Mouse (Mus musculus): Measurements from ENCODE around the gene Aak1. TPM values are rescaled to one million over a fixed set of nuclear protein-coding genes. Genes with fewer than 3 reads are reported as not detected.

Aak1 gene
- total and polyA plus RNA-seq, 2 experiments from 2014 or later: 9.2 to 46.7 TPM

GRCm38 (mm10) chr6:86812919-86813318, 36.4 kb upstream of the Aak1 start:
- Histone ChIP-seq H3K9me3 (replicated peaks; ENCODE audit: control insufficient read depth, low read length) (no peaks in the 10 kb centered on the region), H3K4me3 (ENCODE audit: low read depth, low read length) (no peak overlapping the region), H3K27ac (ENCODE audit: low read depth) (no peak overlapping the region), H3K4me1 (ENCODE audit: control insufficient read depth, insufficient read depth) (no peaks in the 10 kb centered on the region), H3K4me2 (ENCODE audit: low read depth, low read length) (no peak overlapping the region), H3K9ac (replicated peaks; ENCODE audit: low read depth, low read length) (no peak overlapping the region), H3K36me3 (replicated peaks; ENCODE audit: control insufficient read depth, insufficient read depth, low read length) (no peaks in the 10 kb centered on the region), H3K27me3 (ENCODE audit: control insufficient read depth, insufficient read depth, low read length) (no peaks in the 10 kb centered on the region)
- 45% methylated on average over 4 of the region's 4 CpGs for WGBS
- ATAC-seq (ENCODE audit: insufficient read depth, low read depth) (no peak), DNase-seq (ENCODE audit: low spot score) (no peak)
- no peak for TF ChIP-seq EP300 (IDR thresholded peaks at IDR 0.05; ENCODE audit: low read depth)
- no peak for TF ChIP-seq CTCF (IDR thresholded peaks at IDR 0.05; ENCODE audit: low read depth)

- Histone ChIP-seq H3K36me3 (replicated peaks; ENCODE audit: control insufficient read depth, insufficient read depth, low read length) (no peaks in the 10 kb centered on the region), H3K4me1 (ENCODE audit: control insufficient read depth, insufficient read depth) (no peaks in the 10 kb centered on the region), H3K9ac (replicated peaks; ENCODE audit: low read depth, low read length) (no peak overlapping the region), H3K27me3 (ENCODE audit: control insufficient read depth, insufficient read depth, low read length) (no peaks in the 10 kb centered on the region), H3K4me2 (ENCODE audit: low read depth, low read length) (no peak overlapping the region), H3K9me3 (replicated peaks; ENCODE audit: control insufficient read depth, low read length) (no peaks in the 10 kb centered on the region), H3K27ac (ENCODE audit: low read depth) (no peak overlapping the region), H3K4me3 (ENCODE audit: low read depth, low read length) (no peak overlapping the region)
- DNase-seq (ENCODE audit: low spot score) (no peak), ATAC-seq (ENCODE audit: insufficient read depth, low read depth) (no peak)
- TF ChIP-seq EP300 (IDR thresholded peaks at IDR 0.05; ENCODE audit: low read depth): no peak
- peak; percentile 59 for TF ChIP-seq CTCF (IDR thresholded peaks at IDR 0.05; ENCODE audit: low read depth)
- 19% methylated on average over 3 of the region's 3 CpGs for WGBS
Observed at GRCm38 (mm10) chr6:86813341-86813740, 36.0 kb upstream of the Aak1 start.

- Histone ChIP-seq H3K36me3 (replicated peaks; ENCODE audit: control insufficient read depth, insufficient read depth, low read length) (no peaks in the 10 kb centered on the region), H3K4me3 (ENCODE audit: low read depth, low read length) (no peak overlapping the region), H3K9me3 (replicated peaks; ENCODE audit: control insufficient read depth, low read length) (no peaks in the 10 kb centered on the region), H3K4me1 (ENCODE audit: control insufficient read depth, insufficient read depth) (no peaks in the 10 kb centered on the region), H3K4me2 (ENCODE audit: low read depth, low read length) (no peak overlapping the region), H3K9ac (replicated peaks; ENCODE audit: low read depth, low read length) (no peak overlapping the region), H3K27me3 (ENCODE audit: control insufficient read depth, insufficient read depth, low read length) (no peaks in the 10 kb centered on the region), H3K27ac (ENCODE audit: low read depth) (no peak overlapping the region)
- ATAC-seq (ENCODE audit: insufficient read depth, low read depth) (no peak), DNase-seq (ENCODE audit: low spot score) (no peak)
- TF ChIP-seq CTCF (IDR thresholded peaks at IDR 0.05; ENCODE audit: low read depth) (no peak), EP300 (IDR thresholded peaks at IDR 0.05; ENCODE audit: low read depth) (no peak)
- 65% methylated on average over 3 of the region's 3 CpGs for WGBS
Observed at GRCm38 (mm10) chr6:86814926-86815325, 34.4 kb upstream of the Aak1 start.

- no peak for ATAC-seq (ENCODE audit: insufficient read depth, low read depth)
- 24% methylated on average over 7 of the region's 7 CpGs for WGBS
- TF ChIP-seq CTCF (IDR thresholded peaks at IDR 0.05; ENCODE audit: low read depth) (no peak), EP300 (IDR thresholded peaks at IDR 0.05; ENCODE audit: low read depth) (no peak)
- Histone ChIP-seq H3K4me2 (ENCODE audit: low read depth, low read length) (no peak overlapping the region), H3K4me1 (ENCODE audit: control insufficient read depth, insufficient read depth) (no peaks in the 10 kb centered on the region), H3K27me3 (ENCODE audit: control insufficient read depth, insufficient read depth, low read length) (no peaks in the 10 kb centered on the region), H3K4me3 (ENCODE audit: low read depth, low read length) (no peak overlapping the region), H3K9me3 (replicated peaks; ENCODE audit: control insufficient read depth, low read length) (no peaks in the 10 kb centered on the region), H3K9ac (replicated peaks; ENCODE audit: low read depth, low read length) (no peak overlapping the region), H3K36me3 (replicated peaks; ENCODE audit: control insufficient read depth, insufficient read depth, low read length) (no peaks in the 10 kb centered on the region), H3K27ac (ENCODE audit: low read depth) (no peak overlapping the region)
- no peak for DNase-seq (ENCODE audit: low spot score)
Observed at GRCm38 (mm10) chr6:86815436-86815835, 33.9 kb upstream of the Aak1 start.

- no peaks in the 10 kb centered on the region for H3K27me3 ChIP-seq (ENCODE audit: control insufficient read depth, insufficient read depth, low read length)
- H3K9ac ChIP-seq (replicated peaks; ENCODE audit: low read depth, low read length): no peak overlapping the region
- H3K4me3 ChIP-seq (ENCODE audit: low read depth, low read length): no peak overlapping the region
- 6% methylated on average over 8 of the region's 8 CpGs for WGBS
- peak overlapping the region; percentile 51; the same call in 1 of the 2 replicates for H3K27ac ChIP-seq (ENCODE audit: low read depth)
- no peaks in the 10 kb centered on the region for H3K4me1 ChIP-seq (ENCODE audit: control insufficient read depth, insufficient read depth)
- no peaks in the 10 kb centered on the region for H3K9me3 ChIP-seq (replicated peaks; ENCODE audit: control insufficient read depth, low read length)
- DNase-seq (ENCODE audit: low spot score): peak; percentile 84
- H3K36me3 ChIP-seq (replicated peaks; ENCODE audit: control insufficient read depth, insufficient read depth, low read length): no peaks in the 10 kb centered on the region
- TF ChIP-seq CTCF (IDR thresholded peaks at IDR 0.05; ENCODE audit: low read depth) (peak; percentile 73), EP300 (IDR thresholded peaks at IDR 0.05; ENCODE audit: low read depth) (no peak)
- ATAC-seq (ENCODE audit: insufficient read depth, low read depth): peak; percentile 73
- no peak overlapping the region for H3K4me2 ChIP-seq (ENCODE audit: low read depth, low read length)
Observed at GRCm38 (mm10) chr6:86816586-86816985, 32.7 kb upstream of the Aak1 start.

GRCm38 (mm10) chr6:86818914-86819313, 30.4 kb upstream of the Aak1 start:
- Histone ChIP-seq H3K36me3 (replicated peaks; ENCODE audit: control insufficient read depth, insufficient read depth, low read length) (no peaks in the 10 kb centered on the region), H3K9me3 (replicated peaks; ENCODE audit: control insufficient read depth, low read length) (no peaks in the 10 kb centered on the region), H3K4me1 (ENCODE audit: control insufficient read depth, insufficient read depth) (peaks cover 15% of the 10 kb centered on the region), H3K9ac (replicated peaks; ENCODE audit: low read depth, low read length) (no peak overlapping the region), H3K27ac (ENCODE audit: low read depth) (no peak overlapping the region), H3K4me3 (ENCODE audit: low read depth, low read length) (no peak overlapping the region), H3K4me2 (ENCODE audit: low read depth, low read length) (no peak overlapping the region), H3K27me3 (ENCODE audit: control insufficient read depth, insufficient read depth, low read length) (no peaks in the 10 kb centered on the region)
- DNase-seq (ENCODE audit: low spot score) (no peak), ATAC-seq (ENCODE audit: insufficient read depth, low read depth) (no peak)
- 77% methylated on average over 4 of the region's 4 CpGs for WGBS
- TF ChIP-seq CTCF (IDR thresholded peaks at IDR 0.05; ENCODE audit: low read depth) (no peak), EP300 (IDR thresholded peaks at IDR 0.05; ENCODE audit: low read depth) (no peak)
